In the genomic region with DNA sequence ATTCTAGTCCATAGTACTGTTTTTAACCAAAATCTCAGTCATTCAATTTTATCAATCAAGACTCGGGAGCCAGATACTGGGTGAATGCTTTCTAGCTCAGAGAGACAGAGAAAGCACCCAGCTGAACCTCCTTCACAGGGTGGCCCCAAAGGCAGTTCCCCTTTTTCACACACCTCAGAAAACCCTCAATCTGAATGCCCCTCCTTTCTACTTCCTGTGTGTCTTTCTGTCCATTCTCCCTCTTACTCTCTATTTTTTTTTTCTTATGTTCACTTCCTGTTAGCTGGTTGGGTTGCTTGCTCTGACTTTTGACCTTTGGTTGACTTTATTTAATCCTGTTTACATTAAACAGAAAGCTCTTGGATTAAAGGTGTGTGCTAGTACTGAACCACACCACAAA, we compare ENCODE assay signal across 23 mouse cellular contexts. TPM values are rescaled to one million over a fixed set of nuclear protein-coding genes. Genes with fewer than 3 reads are reported as not detected.
DNase-seq lines count a peak whose midpoint lies in the region; ATAC-seq and TF ChIP-seq lines count a peak whose summit lies in the region.
"Had no signal": no experiment of that assay in that cellular context is flagged by ENCODE, and none has a peak within 500 bp of the region (broad histone marks: within the 10 kb centered on the region; RNA-seq: fewer than 3 reads in every experiment).

No protein-coding gene starts in this region.

- H3K4me3 ChIP-seq in midbrain, embryonic 11.5 days (ENCODE audit: low read depth, low read length) = no peak overlapping the region
- no peak overlapping the region for H3K4me3 ChIP-seq in midbrain, embryonic 10.5 days
- H3K4me3 ChIP-seq in MEL (ENCODE audit: control insufficient read depth in 1 of 2, insufficient read depth in 1 of 2, low read depth in 2 of 2, low read length in 2 of 2) = no peak overlapping the region
- no peak overlapping the region for H3K4me3 ChIP-seq in intestine, postnatal 0 days (ENCODE audit: low read depth, low read length)
- H3K4me3 ChIP-seq: embryonic facial prominence, embryonic 13.5 days; forebrain, embryonic 12.5 days; heart, embryonic 13.5 days; hindbrain, embryonic 12.5 days had no signal

- no peaks in the 10 kb centered on the region for H3K36me3 ChIP-seq in midbrain, embryonic 11.5 days (ENCODE audit: control insufficient read depth, insufficient read depth, low read length)
- no peaks in the 10 kb centered on the region for H3K36me3 ChIP-seq in midbrain, embryonic 10.5 days
- H3K36me3 ChIP-seq in MEL (ENCODE audit: control insufficient read depth in 1 of 2, insufficient read depth in 2 of 2, low read length in 2 of 2) = no peaks in the 10 kb centered on the region
- no peaks in the 10 kb centered on the region for H3K36me3 ChIP-seq in splenic B cell, adult 2 months (ENCODE audit: control insufficient read depth, insufficient read depth, low read length, poor library complexity, severe bottlenecking)
- no peaks in the 10 kb centered on the region for H3K36me3 ChIP-seq in intestine, postnatal 0 days (ENCODE audit: control insufficient read depth, insufficient read depth)
- H3K36me3 ChIP-seq: embryonic facial prominence, embryonic 13.5 days; forebrain, embryonic 12.5 days; G1E; heart, embryonic 13.5 days; hindbrain, embryonic 12.5 days had no signal

- H3K9me3 ChIP-seq in midbrain, embryonic 11.5 days (ENCODE audit: control insufficient read depth, low read length) = no peaks in the 10 kb centered on the region
- H3K9me3 ChIP-seq in midbrain, embryonic 10.5 days (replicated peaks) = no peaks in the 10 kb centered on the region
- no peaks in the 10 kb centered on the region for H3K9me3 ChIP-seq in MEL (replicated peaks; ENCODE audit: insufficient read depth, low read length)
- no peaks in the 10 kb centered on the region for H3K9me3 ChIP-seq in intestine, postnatal 0 days (ENCODE audit: control insufficient read depth)
- H3K9me3 ChIP-seq: embryonic facial prominence, embryonic 13.5 days; forebrain, embryonic 12.5 days; G1E; heart, embryonic 13.5 days; hindbrain, embryonic 12.5 days had no signal

- no peaks in the 10 kb centered on the region for H3K79me2 ChIP-seq in MEL (ENCODE audit: control insufficient read depth, insufficient read depth, low read length, poor library complexity)

- WGBS in midbrain, embryonic 11.5 days = 82% methylated on average over 1 of the region's 1 CpGs
- 78% methylated on average over 1 of the region's 1 CpGs for WGBS in midbrain, embryonic 10.5 days
- WGBS in intestine, postnatal 0 days = 91% methylated on average over 1 of the region's 1 CpGs

- no peaks in the 10 kb centered on the region for H3K4me1 ChIP-seq in midbrain, embryonic 11.5 days (ENCODE audit: control insufficient read depth, insufficient read depth, low read length)
- 0 out of 2 replicates have a peak, but pooled peaks cover 3% of the 10 kb centered on the region for H3K4me1 ChIP-seq in midbrain, embryonic 10.5 days
- H3K4me1 ChIP-seq in MEL (ENCODE audit: control insufficient read depth in 1 of 2, insufficient read depth in 2 of 2, low read length in 2 of 2) = no peaks in the 10 kb centered on the region
- H3K4me1 ChIP-seq in intestine, postnatal 0 days (replicated peaks; ENCODE audit: control insufficient read depth, insufficient read depth, low read length) = no peaks in the 10 kb centered on the region
- H3K4me1 ChIP-seq: embryonic facial prominence, embryonic 13.5 days; forebrain, embryonic 12.5 days; heart, embryonic 13.5 days; hindbrain, embryonic 12.5 days had no signal

- H3K27me3 ChIP-seq in midbrain, embryonic 11.5 days (ENCODE audit: control insufficient read depth, insufficient read depth, low read length) = peaks cover 3% of the 10 kb centered on the region; the same call in 1 of the 2 replicates
- peaks cover 34% of the 10 kb centered on the region for H3K27me3 ChIP-seq in midbrain, embryonic 10.5 days (ENCODE audit: low read depth, poor library complexity, severe bottlenecking)
- no peaks in the 10 kb centered on the region; a peak in 1 of 4 replicates for H3K27me3 ChIP-seq in MEL (ENCODE audit: control insufficient read depth in 1 of 2, insufficient read depth in 2 of 2, low read length in 2 of 2)
- H3K27me3 ChIP-seq in splenic B cell, adult 2 months (ENCODE audit: control insufficient read depth, insufficient read depth, low read length, poor library complexity, severe bottlenecking) = no peaks in the 10 kb centered on the region
- H3K27me3 ChIP-seq in intestine, postnatal 0 days (replicated peaks; ENCODE audit: control insufficient read depth, insufficient read depth, low read length) = no peaks in the 10 kb centered on the region
- H3K27me3 ChIP-seq: embryonic facial prominence, embryonic 13.5 days; forebrain, embryonic 12.5 days; heart, embryonic 13.5 days; hindbrain, embryonic 12.5 days had no signal

- TF ChIP-seq CTCF in MEL (IDR thresholded peaks at IDR 0.05 in 2 of 3, conservative IDR thresholded peaks at IDR 0.05 in 1 of 3; ENCODE audit: control insufficient read depth in 1 of 3, insufficient read depth in 1 of 3, low read depth in 2 of 3, low read length in 3 of 3, poor library complexity in 1 of 3, severe bottlenecking in 1 of 3) = no peak
- TF ChIP-seq CTCF in intestine, postnatal 0 days (IDR thresholded peaks at IDR 0.05; ENCODE audit: low read depth) = no peak

- no peak overlapping the region for H3K27ac ChIP-seq in midbrain, embryonic 11.5 days (ENCODE audit: low read depth, low read length)
- H3K27ac ChIP-seq in midbrain, embryonic 10.5 days (replicated peaks) = no peak overlapping the region
- no peak overlapping the region for H3K27ac ChIP-seq in MEL (ENCODE audit: control insufficient read depth, low read depth, low read length)
- no peak overlapping the region for H3K27ac ChIP-seq in intestine, postnatal 0 days (ENCODE audit: low read depth, low read length)
- H3K27ac ChIP-seq: embryonic facial prominence, embryonic 13.5 days; forebrain, embryonic 12.5 days; heart, embryonic 13.5 days; hindbrain, embryonic 12.5 days had no signal

- H3K4me2 ChIP-seq in midbrain, embryonic 11.5 days = no peak overlapping the region
- no peak overlapping the region for H3K4me2 ChIP-seq in intestine, postnatal 0 days (replicated peaks; ENCODE audit: low read depth)
- H3K4me2 ChIP-seq: embryonic facial prominence, embryonic 13.5 days; forebrain, embryonic 12.5 days; heart, embryonic 13.5 days; hindbrain, embryonic 12.5 days had no signal

- TF ChIP-seq RAD21 in MEL (IDR thresholded peaks at IDR 0.05; ENCODE audit: low read depth, low read length) = no peak

- H3K9ac ChIP-seq in midbrain, embryonic 11.5 days (ENCODE audit: low read length) = no peak overlapping the region
- no peak overlapping the region for H3K9ac ChIP-seq in MEL (ENCODE audit: control insufficient read depth, low read depth, low read length, poor library complexity, severe bottlenecking)
- no peak overlapping the region for H3K9ac ChIP-seq in intestine, postnatal 0 days (ENCODE audit: low read depth, low read length)
- H3K9ac ChIP-seq: embryonic facial prominence, embryonic 13.5 days; forebrain, embryonic 12.5 days; forebrain, postnatal 0 days; heart, embryonic 13.5 days; hindbrain, embryonic 12.5 days had no signal

- TF ChIP-seq POLR2A in MEL (IDR thresholded peaks at IDR 0.05; ENCODE audit: control insufficient read depth in 1 of 2, insufficient read depth in 1 of 2, low read depth in 1 of 2, low read length in 2 of 2, poor library complexity in 1 of 2) = no peak

- peak; percentile 47 for DNase-seq in midbrain, embryonic 11.5 days (ENCODE audit: low spot score, missing footprints)
- no peak for DNase-seq in midbrain, embryonic 10.5 days (ENCODE audit: low spot score)
- DNase-seq in MEL (ENCODE audit: low read depth, low spot score) (peak; percentile 55), MN1 (ENCODE audit: low spot score) (no peak)
- peak; percentile 63 for DNase-seq in splenic B cell, adult 2 months (ENCODE audit: low read depth, low spot score)
- no peak for DNase-seq in ovary, postnatal 10 days (ENCODE audit: low spot score)
- DNase-seq: adrenal gland, adult 8-10 months; adrenal gland, postnatal 36 days; cerebellum, adult 8-10 months; cerebellum, postnatal 14 days; forebrain, postnatal 0 days; gastrocnemius, postnatal 25 days; heart, adult 11 months; heart, postnatal 36 days had no signal

- no peak for TF ChIP-seq EP300 in MEL (IDR thresholded peaks at IDR 0.05; ENCODE audit: low read depth in 1 of 2, low read length in 2 of 2)

- no peak for ATAC-seq in midbrain, embryonic 11.5 days (ENCODE audit: low FRiP score)
- peak; percentile 91 for ATAC-seq in granulocyte monocyte progenitor cell, adult 5-6 weeks (replicated peaks; ENCODE audit: poor library complexity, severe bottlenecking)
- ATAC-seq in intestine, postnatal 0 days = no peak
- ATAC-seq: forebrain, postnatal 0 days; hindbrain, embryonic 16.5 days; inflammation-experienced regulatory T-cells, adult 6 months had no signal

TF ChIP-seq in MEL, 35 proteins besides CTCF, POLR2A, EP300 and RAD21:
- no peak for TF ChIP-seq HCFC1 (IDR thresholded peaks at IDR 0.05; ENCODE audit: low read depth, low read length)
- no peak for TF ChIP-seq ETS1 (IDR thresholded peaks at IDR 0.05; ENCODE audit: low read depth, low read length)
- no peak for TF ChIP-seq POLR2AphosphoS2 (IDR thresholded peaks at IDR 0.05; ENCODE audit: low read length)
- 0 out of 2 replicates have a peak, but pooled peaks have one; percentile 28 for TF ChIP-seq ZNF384 (IDR thresholded peaks at IDR 0.05; ENCODE audit: low read depth, low read length)

RNA-seq across cellular contexts. Expression of gene 5730480H06Rik, which starts 21.6 kb away (rescaled TPM):
- polyA plus RNA-seq in midbrain, embryonic 11.5 days (2014; fragmentation: Nextera tagmentation; extraction: Ambion mirVana) = 25.8 and 26.7 TPM in 2 replicates
- polyA plus RNA-seq in midbrain, embryonic 10.5 days (2016; fragmentation: Nextera tagmentation; extraction: Ambion mirVana) = 26.6 and 26.8 TPM in 2 replicates
- total RNA-seq in MEL (2012; rRNA removed) = 4.7 and 4.8 TPM in 2 replicates
- polyA plus RNA-seq in MEL (2012; ENCODE audit: insufficient read depth in 1 of 2, insufficient read length in 2 of 2, low read depth in 1 of 2, low replicate concordance in 2 of 2, missing spikeins in 1 of 2) = 1 to 10 TPM in 1 of 2 experiments, not detected in 1; 8.8 TPM
- total RNA-seq in granulocyte monocyte progenitor cell, adult 5-6 weeks (2014; fragmentation: Nextera tagmentation) = 26.7 and 37.8 TPM in 2 replicates
- 10.7 and 15.7 TPM in 2 replicates for total RNA-seq in granulocyte monocyte progenitor cell, adult 5-6 weeks (2017)
- 10.5 and 11.9 TPM in 2 replicates for polyA plus RNA-seq in intestine, postnatal 0 days (2015; fragmentation: Nextera tagmentation; extraction: Ambion mirVana)

Comparison
In these comparisons a context has a peak if more than half of its experiments do, and no peak if none do; other contexts are left out.
1. DNase-seq: peak in midbrain, embryonic 11.5 days (single experiment), MEL (single experiment) and splenic B cell, adult 2 months (single experiment); none in midbrain, embryonic 10.5 days (single experiment), ovary, postnatal 10 days (single experiment) and MN1 (single experiment).